Mouse (Mus musculus) A20 (cell line): ENCODE data around the gene Ift20.
"Not testable (repeated sequence)": the region's sequence is repeated elsewhere in the genome, so short reads cannot be mapped to it uniquely, and the experiment has no call there.

Source experiments
- DNase-seq: peaks from one replicate; pipeline ENCODE4 v3.0.0-alpha.2; 2011; ENCODE audit warnings: low read depth, low spot score

The Ift20 gene

GRCm38 (mm10) chr11:78566775-78567174 is 30.6 kb downstream of the Ift20 start:
- no peak for DNase-seq

GRCm38 (mm10) chr11:78567614-78568013 is 31.5 kb downstream of the Ift20 start:
- DNase-seq: no peak

GRCm38 (mm10) chr11:78568827-78569226 is 32.7 kb downstream of the Ift20 start:
- no peak for DNase-seq

DNA sequence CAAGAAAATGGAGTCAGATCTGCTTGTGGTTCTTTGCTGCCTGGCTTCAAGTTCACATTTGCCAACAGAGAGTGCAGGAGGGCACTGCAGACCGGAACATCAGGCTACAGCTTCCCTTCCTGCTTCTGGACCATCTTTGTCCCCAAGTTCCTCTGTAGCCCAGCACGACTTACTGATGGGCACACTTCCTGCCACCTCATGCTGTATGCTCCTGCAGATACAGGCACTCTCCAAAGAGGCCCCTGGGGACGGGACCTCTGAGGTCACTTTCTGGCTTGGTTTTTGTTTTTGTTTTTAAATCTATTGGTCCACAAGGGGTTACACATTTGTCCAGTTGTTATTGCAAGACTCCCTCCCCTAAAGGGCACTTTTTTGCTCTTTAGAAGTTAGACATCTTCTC is 33.6 kb downstream of the Ift20 start:
- DNase-seq: no peak

DNA sequence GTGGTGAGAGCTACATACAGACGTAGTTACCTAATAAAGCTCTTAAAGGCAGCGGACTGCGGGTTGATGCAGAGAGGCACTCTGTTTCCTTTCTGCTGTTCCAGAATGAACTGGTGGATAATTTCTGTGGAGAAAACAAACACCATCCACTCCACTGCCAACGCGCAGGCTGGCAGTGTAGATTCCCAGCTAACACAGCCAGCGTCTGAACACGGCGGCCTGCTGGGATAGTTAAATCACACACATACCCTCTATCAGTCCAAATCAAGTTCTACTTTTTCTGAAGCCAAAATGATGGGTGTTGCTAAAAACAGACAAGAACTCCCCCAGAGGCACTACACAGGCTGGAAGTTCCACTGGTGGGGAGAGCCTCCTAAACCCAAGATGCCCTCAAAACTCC is 35.3 kb downstream of the Ift20 start:
- DNase-seq: no peak

GRCm38 (mm10) chr11:78571854-78572253 is 35.7 kb downstream of the Ift20 start:
- DNase-seq: no peak

DNA sequence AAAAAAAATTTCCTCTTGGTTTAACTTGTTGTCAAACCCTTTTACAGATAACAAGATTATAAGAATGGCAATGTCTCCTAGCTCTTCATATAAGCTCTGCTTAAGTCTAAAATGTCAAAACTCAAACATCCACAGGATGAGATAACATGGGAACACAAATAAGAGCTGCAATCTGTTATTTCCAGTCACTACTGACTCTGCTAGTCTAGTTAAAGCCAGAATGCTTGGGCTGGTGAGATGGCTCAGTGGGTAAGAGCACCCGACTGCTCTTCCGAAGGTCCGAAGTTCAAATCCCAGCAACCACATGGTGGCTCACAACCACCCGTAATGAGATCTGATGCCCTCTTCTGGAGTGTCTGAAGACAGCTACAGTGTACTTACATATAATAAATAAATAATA is 37.9 kb downstream of the Ift20 start:
- not testable (repeated sequence) for DNase-seq

- no peak for DNase-seq
Observed at GRCm38 (mm10) chr11:78574536-78574935, 38.4 kb downstream of the Ift20 start.

DNA sequence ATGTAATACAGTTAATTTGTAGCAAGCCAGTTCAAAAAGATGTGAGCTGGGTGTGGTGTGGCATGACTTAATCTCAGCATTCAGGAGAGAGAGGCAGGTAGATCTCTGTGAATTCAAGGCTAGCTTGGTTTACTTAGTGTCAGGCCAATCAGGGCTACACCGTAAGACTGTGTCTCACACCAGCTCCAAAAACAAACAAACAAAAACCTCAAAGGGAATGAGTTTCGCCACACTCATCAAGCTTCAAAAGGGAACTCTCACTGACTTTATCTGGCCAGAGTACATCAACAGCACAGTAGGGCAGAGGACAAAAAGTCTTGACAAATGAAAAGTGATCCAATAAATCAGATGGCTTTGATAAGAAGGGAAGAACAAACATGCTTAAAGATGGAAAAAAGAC is 38.8 kb downstream of the Ift20 start:
- no peak for DNase-seq

- DNase-seq: no peak
Observed at GRCm38 (mm10) chr11:78582848-78583247, 46.7 kb downstream of the Ift20 start.

DNA sequence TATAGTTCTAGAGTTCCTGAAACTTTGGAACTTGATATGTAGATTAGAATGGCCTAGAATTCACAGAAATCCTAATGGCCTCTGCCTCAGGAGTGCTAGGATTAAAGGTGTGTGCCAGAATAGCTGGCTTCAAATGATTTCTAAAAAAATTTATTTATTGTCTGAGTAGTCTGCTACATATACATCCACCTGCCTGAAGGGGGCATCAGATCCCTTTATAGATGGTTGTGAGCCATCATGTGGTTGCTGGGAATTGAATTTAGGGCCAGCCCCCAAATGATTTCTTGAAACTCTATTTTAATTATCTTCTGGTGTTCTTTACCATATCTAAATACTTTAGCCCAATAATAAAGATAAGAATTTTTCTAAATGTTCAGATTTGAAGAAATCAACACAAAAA is 49.9 kb downstream of the Ift20 start:
- peak; percentile 49 for DNase-seq

DNA sequence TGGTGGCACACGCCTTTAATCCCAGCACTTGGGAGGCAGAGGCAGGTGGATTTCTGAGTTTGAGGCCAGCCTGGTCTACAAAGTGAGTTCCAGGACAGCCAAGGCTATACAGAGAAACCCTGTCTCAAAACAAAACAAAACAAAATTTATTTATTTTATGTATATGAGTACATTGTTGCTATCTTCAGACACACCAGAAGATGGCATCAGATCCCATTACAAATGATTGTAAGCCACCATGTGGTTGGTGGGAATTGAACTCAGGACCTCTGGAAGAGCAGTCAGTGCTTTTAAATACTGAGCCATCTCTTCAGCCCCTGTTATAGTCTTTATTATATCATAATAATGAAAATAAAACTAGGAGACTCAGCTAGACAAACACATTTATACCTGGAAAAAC is 51.5 kb downstream of the Ift20 start:
- DNase-seq: not testable (repeated sequence)
